Mouse (Mus musculus): ENCODE data around the gene 4930438A08Rik. TPM values are rescaled to one million over a fixed set of nuclear protein-coding genes. Genes with fewer than 3 reads are reported as not detected.

The 4930438A08Rik gene
- polyA plus RNA-seq, 1 experiment from 2014 or later, result 0.20 TPM

DNA sequence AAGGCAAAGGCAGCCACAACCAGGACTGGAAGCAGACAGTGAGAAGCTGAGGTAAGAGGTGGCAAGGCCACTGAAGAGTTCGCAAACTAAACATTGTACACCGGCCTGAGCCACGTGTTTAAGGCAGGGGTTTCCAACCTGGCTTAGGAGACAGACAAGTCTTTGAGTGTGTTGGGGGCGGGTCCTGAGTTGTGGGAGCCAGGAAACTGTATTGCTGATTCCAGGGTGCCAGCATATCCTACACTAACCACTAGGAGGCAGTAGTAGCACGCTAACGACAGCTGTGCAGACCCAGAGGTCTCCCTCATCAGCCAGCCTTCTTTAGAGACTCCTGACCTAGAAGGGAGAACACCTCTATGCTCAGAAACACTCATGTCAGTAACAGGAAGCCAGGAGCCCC is 39.4 kb upstream of the 4930438A08Rik start:
- no peaks in the 10 kb centered on the region for H3K36me3 ChIP-seq (replicated peaks; ENCODE audit: control insufficient read depth, insufficient read depth, low read depth, low read length)
- ATAC-seq (replicated peaks; ENCODE audit: insufficient number of reproducible peaks, low FRiP score, low TSS enrichment, low read depth) (no peak), DNase-seq (ENCODE audit: low spot score) (peak; percentile 75)
- no peak overlapping the region for H3K4me3 ChIP-seq (ENCODE audit: low read depth, low read length)
- no peaks in the 10 kb centered on the region for H3K4me1 ChIP-seq (ENCODE audit: control insufficient read depth, insufficient read depth, low read length)
- H3K27me3 ChIP-seq (ENCODE audit: control insufficient read depth, insufficient read depth, low read length), result no peaks in the 10 kb centered on the region
- no peak overlapping the region for H3K9ac ChIP-seq (replicated peaks; ENCODE audit: low read length)
- WGBS, result 6% methylated on average over 6 of the region's 6 CpGs
- H3K4me2 ChIP-seq (ENCODE audit: low read depth, low read length), result no peak overlapping the region
- H3K9me3 ChIP-seq (replicated peaks; ENCODE audit: control insufficient read depth, low read length), result no peaks in the 10 kb centered on the region
- H3K27ac ChIP-seq (replicated peaks; ENCODE audit: low read depth, low read length), result no peak overlapping the region

GRCm38 (mm10) chr11:58238840-58239791 is 35.5 kb upstream of the 4930438A08Rik start:
- Histone ChIP-seq H3K4me2 (ENCODE audit: low read depth, low read length) (peak overlapping the region; percentile 65), H3K4me1 (ENCODE audit: control insufficient read depth, insufficient read depth, low read length) (no peaks in the 10 kb centered on the region), H3K27me3 (ENCODE audit: control insufficient read depth, insufficient read depth, low read length) (no peaks in the 10 kb centered on the region), H3K9me3 (replicated peaks; ENCODE audit: control insufficient read depth, low read length) (no peaks in the 10 kb centered on the region), H3K27ac (replicated peaks; ENCODE audit: low read depth, low read length) (no peak overlapping the region), H3K36me3 (replicated peaks; ENCODE audit: control insufficient read depth, insufficient read depth, low read depth, low read length) (no peaks in the 10 kb centered on the region), H3K4me3 (ENCODE audit: low read depth, low read length) (peak overlapping the region; percentile 40), H3K9ac (replicated peaks; ENCODE audit: low read length) (peak overlapping the region; percentile 37)
- ATAC-seq (replicated peaks; ENCODE audit: insufficient number of reproducible peaks, low FRiP score, low TSS enrichment, low read depth) (peak; percentile 91), DNase-seq (ENCODE audit: low spot score) (peak; percentile 80)
- 1% methylated on average over 37 of the region's 37 CpGs for WGBS

GRCm38 (mm10) chr11:58247294-58247693 is 27.3 kb upstream of the 4930438A08Rik start:
- ATAC-seq (replicated peaks; ENCODE audit: insufficient number of reproducible peaks, low FRiP score, low TSS enrichment, low read depth), result no peak
- no peaks in the 10 kb centered on the region for H3K27me3 ChIP-seq (ENCODE audit: control insufficient read depth, insufficient read depth, low read length)
- H3K4me2 ChIP-seq (ENCODE audit: low read depth, low read length), result no peak overlapping the region
- H3K27ac ChIP-seq (replicated peaks; ENCODE audit: low read depth, low read length), result no peak overlapping the region
- H3K4me1 ChIP-seq (ENCODE audit: control insufficient read depth, insufficient read depth, low read length), result no peaks in the 10 kb centered on the region
- H3K9ac ChIP-seq (replicated peaks; ENCODE audit: low read length), result no peak overlapping the region
- no peaks in the 10 kb centered on the region for H3K36me3 ChIP-seq (replicated peaks; ENCODE audit: control insufficient read depth, insufficient read depth, low read depth, low read length)
- WGBS, result 48% methylated on average over 4 of the region's 4 CpGs
- H3K4me3 ChIP-seq (ENCODE audit: low read depth, low read length), result no peak overlapping the region
- no peaks in the 10 kb centered on the region for H3K9me3 ChIP-seq (replicated peaks; ENCODE audit: control insufficient read depth, low read length)
- no peak for DNase-seq (ENCODE audit: low spot score)

GRCm38 (mm10) chr11:58249203-58249981 is 25.2 kb upstream of the 4930438A08Rik start:
- no peak for ATAC-seq (replicated peaks; ENCODE audit: insufficient number of reproducible peaks, low FRiP score, low TSS enrichment, low read depth)
- 83% methylated on average over 7 of the region's 7 CpGs for WGBS

DNA sequence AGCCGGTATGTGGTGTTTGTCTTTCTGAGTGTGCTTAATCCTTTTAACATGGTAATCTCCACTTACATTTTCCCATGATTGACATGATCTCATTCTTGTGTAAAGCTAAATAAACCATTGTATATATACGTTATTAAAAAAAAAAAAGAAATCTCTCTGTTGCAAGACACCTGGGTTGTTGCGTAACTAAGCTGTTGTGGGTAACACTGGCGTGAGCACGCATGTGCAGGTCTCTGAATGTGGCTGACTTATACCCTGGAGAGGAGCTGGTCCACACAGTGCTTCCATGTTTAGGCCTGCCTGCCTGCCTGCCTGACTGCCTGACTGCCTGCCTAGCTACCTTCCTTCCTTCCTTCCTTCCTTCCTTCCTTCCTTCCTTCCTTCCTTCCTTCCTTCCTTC is 24.0 kb upstream of the 4930438A08Rik start:
- DNase-seq (ENCODE audit: low spot score), result no peak
- no peak overlapping the region for H3K4me3 ChIP-seq (ENCODE audit: low read depth, low read length)
- no peak overlapping the region for H3K4me2 ChIP-seq (ENCODE audit: low read depth, low read length)
- H3K4me1 ChIP-seq (ENCODE audit: control insufficient read depth, insufficient read depth, low read length), result no peaks in the 10 kb centered on the region
- no peaks in the 10 kb centered on the region for H3K27me3 ChIP-seq (ENCODE audit: control insufficient read depth, insufficient read depth, low read length)
- no peaks in the 10 kb centered on the region for H3K36me3 ChIP-seq (replicated peaks; ENCODE audit: control insufficient read depth, insufficient read depth, low read depth, low read length)
- H3K9me3 ChIP-seq (replicated peaks; ENCODE audit: control insufficient read depth, low read length), result no peaks in the 10 kb centered on the region
- H3K27ac ChIP-seq (replicated peaks; ENCODE audit: low read depth, low read length), result no peak overlapping the region
- no peak for ATAC-seq (replicated peaks; ENCODE audit: insufficient number of reproducible peaks, low FRiP score, low TSS enrichment, low read depth)
- H3K9ac ChIP-seq (replicated peaks; ENCODE audit: low read length), result no peak overlapping the region
- WGBS, result 83% methylated on average over 5 of the region's 5 CpGs

More at GRCm38 (mm10) chr11:58249203-58249981, 25.2 kb upstream of the 4930438A08Rik start:
- Histone ChIP-seq H3K9me3 (replicated peaks; ENCODE audit: control insufficient read depth, low read length) (no peaks in the 10 kb centered on the region), H3K36me3 (replicated peaks; ENCODE audit: control insufficient read depth, insufficient read depth, low read depth, low read length) (no peaks in the 10 kb centered on the region), H3K4me2 (ENCODE audit: low read depth, low read length) (no peak overlapping the region), H3K27me3 (ENCODE audit: control insufficient read depth, insufficient read depth, low read length) (no peaks in the 10 kb centered on the region), H3K27ac (replicated peaks; ENCODE audit: low read depth, low read length) (no peak overlapping the region), H3K4me3 (ENCODE audit: low read depth, low read length) (no peak overlapping the region), H3K4me1 (ENCODE audit: control insufficient read depth, insufficient read depth, low read length) (no peaks in the 10 kb centered on the region), H3K9ac (replicated peaks; ENCODE audit: low read length) (no peak overlapping the region)
- DNase-seq (ENCODE audit: low spot score), result no peak

- DNase-seq (ENCODE audit: low spot score), result no peak
Observed at GRCm38 (mm10) chr11:58254411-58254810, 20.2 kb upstream of the 4930438A08Rik start.

DNA sequence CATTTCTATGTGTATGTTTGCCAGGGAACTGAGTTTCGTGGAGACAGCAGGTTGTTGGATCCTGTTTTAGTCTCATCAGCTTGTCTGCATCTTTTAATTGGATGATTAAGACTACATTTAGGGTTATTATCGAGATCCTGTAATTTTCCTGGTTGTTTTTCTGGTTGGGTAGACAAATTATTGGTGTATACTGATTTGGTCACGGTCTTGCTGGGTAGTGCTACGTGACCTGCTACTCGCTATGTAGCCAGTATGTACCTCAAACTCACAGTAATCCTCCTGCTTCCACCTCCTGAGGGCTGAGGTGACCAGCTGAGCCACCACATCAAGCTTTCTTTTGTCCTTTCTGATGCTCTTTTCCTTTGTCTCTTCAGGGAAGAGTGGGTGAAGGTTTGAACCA is 16.8 kb upstream of the 4930438A08Rik start:
- Histone ChIP-seq H3K27ac (replicated peaks; ENCODE audit: low read depth, low read length) (no peak overlapping the region), H3K9me3 (replicated peaks; ENCODE audit: control insufficient read depth, low read length) (no peaks in the 10 kb centered on the region), H3K4me1 (ENCODE audit: control insufficient read depth, insufficient read depth, low read length) (no peaks in the 10 kb centered on the region), H3K4me2 (ENCODE audit: low read depth, low read length) (no peak overlapping the region), H3K9ac (replicated peaks; ENCODE audit: low read length) (no peak overlapping the region), H3K4me3 (ENCODE audit: low read depth, low read length) (no peak overlapping the region), H3K27me3 (ENCODE audit: control insufficient read depth, insufficient read depth, low read length) (no peaks in the 10 kb centered on the region), H3K36me3 (replicated peaks; ENCODE audit: control insufficient read depth, insufficient read depth, low read depth, low read length) (no peaks in the 10 kb centered on the region)
- 86% methylated on average over 5 of the region's 5 CpGs for WGBS
- no peak for DNase-seq (ENCODE audit: low spot score)
- no peak for ATAC-seq (replicated peaks; ENCODE audit: insufficient number of reproducible peaks, low FRiP score, low TSS enrichment, low read depth)

More at GRCm38 (mm10) chr11:58254411-58254810, 20.2 kb upstream of the 4930438A08Rik start:
- Histone ChIP-seq H3K9ac (replicated peaks; ENCODE audit: low read length) (no peak overlapping the region), H3K9me3 (replicated peaks; ENCODE audit: control insufficient read depth, low read length) (no peaks in the 10 kb centered on the region), H3K27me3 (ENCODE audit: control insufficient read depth, insufficient read depth, low read length) (no peaks in the 10 kb centered on the region), H3K27ac (replicated peaks; ENCODE audit: low read depth, low read length) (no peak overlapping the region), H3K4me3 (ENCODE audit: low read depth, low read length) (no peak overlapping the region), H3K4me2 (ENCODE audit: low read depth, low read length) (no peak overlapping the region), H3K36me3 (replicated peaks; ENCODE audit: control insufficient read depth, insufficient read depth, low read depth, low read length) (no peaks in the 10 kb centered on the region), H3K4me1 (ENCODE audit: control insufficient read depth, insufficient read depth, low read length) (no peaks in the 10 kb centered on the region)
- WGBS, result 92% methylated on average over 3 of the region's 3 CpGs
- no peak for ATAC-seq (replicated peaks; ENCODE audit: insufficient number of reproducible peaks, low FRiP score, low TSS enrichment, low read depth)

GRCm38 (mm10) chr11:58260156-58260555 is 14.4 kb upstream of the 4930438A08Rik start:
- WGBS, result 85% methylated on average over 4 of the region's 4 CpGs
- Histone ChIP-seq H3K4me2 (ENCODE audit: low read depth, low read length) (no peak overlapping the region), H3K4me1 (ENCODE audit: control insufficient read depth, insufficient read depth, low read length) (no peaks in the 10 kb centered on the region), H3K9ac (replicated peaks; ENCODE audit: low read length) (no peak overlapping the region), H3K4me3 (ENCODE audit: low read depth, low read length) (no peak overlapping the region), H3K36me3 (replicated peaks; ENCODE audit: control insufficient read depth, insufficient read depth, low read depth, low read length) (no peaks in the 10 kb centered on the region), H3K27me3 (ENCODE audit: control insufficient read depth, insufficient read depth, low read length) (no peaks in the 10 kb centered on the region), H3K27ac (replicated peaks; ENCODE audit: low read depth, low read length) (no peak overlapping the region), H3K9me3 (replicated peaks; ENCODE audit: control insufficient read depth, low read length) (no peaks in the 10 kb centered on the region)
- no peak for ATAC-seq (replicated peaks; ENCODE audit: insufficient number of reproducible peaks, low FRiP score, low TSS enrichment, low read depth)
- DNase-seq (ENCODE audit: low spot score), result no peak

Measured in embryonic facial prominence, embryonic 11.5 days (tissue).